In the genomic region with DNA sequence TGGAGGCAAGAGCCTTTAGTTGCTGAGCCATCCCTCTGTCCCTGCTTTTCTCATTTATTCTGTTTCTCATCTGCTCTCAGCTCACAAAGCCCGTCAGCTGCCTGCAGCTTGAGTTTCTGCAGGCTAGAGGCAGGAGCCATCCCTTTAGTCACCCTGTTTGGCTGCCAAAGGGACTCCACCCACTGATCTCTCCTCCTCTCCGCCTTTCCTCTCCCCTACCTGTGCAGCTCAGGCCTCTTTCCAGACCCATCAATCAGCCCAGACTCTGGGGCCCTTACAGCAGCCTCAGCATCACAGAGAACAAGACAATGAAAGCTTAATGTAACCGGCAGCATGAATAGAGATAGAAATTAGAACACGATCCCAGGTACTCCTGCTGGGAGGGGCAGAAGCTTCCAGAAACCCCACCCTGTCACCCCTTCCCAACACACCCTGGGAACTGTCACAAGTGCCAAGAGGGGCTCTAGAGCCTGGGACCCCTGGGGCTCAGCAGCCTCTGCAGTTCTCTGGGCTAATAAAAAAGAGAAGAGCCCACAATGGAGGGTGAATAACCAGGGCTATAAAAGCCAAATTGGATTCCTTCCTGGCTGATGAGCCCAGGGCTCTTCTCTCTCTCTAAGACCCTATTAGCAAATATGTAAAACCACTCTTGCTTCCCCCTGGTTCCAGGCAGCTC, we compare ENCODE assay signal across 24 mouse cellular contexts. TPM values are rescaled to one million over a fixed set of nuclear protein-coding genes. Genes with fewer than 3 reads are reported as not detected.
A peak's percentile ranks its signal among the peaks of the same experiment; 100 is the strongest.
DNase-seq lines count a peak whose midpoint lies in the region; ATAC-seq lines count a peak whose summit lies in the region.
"Had no signal": no experiment of that assay in that cellular context is flagged by ENCODE, and none has a peak within 500 bp of the region (broad histone marks: within the 10 kb centered on the region; RNA-seq: fewer than 3 reads in every experiment).

No protein-coding gene starts in this region.

- H3K36me3 ChIP-seq in hindbrain, embryonic 15.5 days, result no peaks in the 10 kb centered on the region
- H3K36me3 ChIP-seq in neural tube, embryonic 12.5 days, result peaks cover 17% of the 10 kb centered on the region; the same call in 1 of the 2 replicates
- H3K36me3 ChIP-seq: embryonic facial prominence, embryonic 12.5 days; heart, embryonic 15.5 days; limb, embryonic 12.5 days; liver, embryonic 12.5 days had no signal

- WGBS in hindbrain, embryonic 15.5 days, result 12% methylated on average over 4 of the region's 4 CpGs
- WGBS in neural tube, embryonic 12.5 days, result 7% methylated on average over 4 of the region's 4 CpGs

- peak; percentile 79 for ATAC-seq in frontal cortex, adult (ENCODE audit: low TSS enrichment)
- ATAC-seq in hindbrain, embryonic 15.5 days (ENCODE audit: low FRiP score, low read depth), result 0 out of 2 replicates have a peak, but pooled peaks have one; percentile 37
- ATAC-seq in neural tube, embryonic 12.5 days (ENCODE audit: low FRiP score, low read depth), result peak; percentile 51
- ATAC-seq: intestine, embryonic 16.5 days; liver, embryonic 12.5 days had no signal

- H3K4me2 ChIP-seq in hindbrain, embryonic 15.5 days, result 0 out of 2 replicates have a peak overlapping the region, but pooled peaks have one; percentile 2
- H3K4me2 ChIP-seq in neural tube, embryonic 12.5 days (replicated peaks), result 0 out of 2 replicates have a peak overlapping the region, but pooled peaks have one; percentile 3
- H3K4me2 ChIP-seq: embryonic facial prominence, embryonic 12.5 days; heart, embryonic 15.5 days; limb, embryonic 12.5 days; liver, embryonic 12.5 days had no signal

- H3K9ac ChIP-seq in hindbrain, embryonic 15.5 days, result no peak overlapping the region
- no peak overlapping the region for H3K9ac ChIP-seq in neural tube, embryonic 12.5 days
- H3K9ac ChIP-seq: embryonic facial prominence, embryonic 12.5 days; heart, embryonic 15.5 days; limb, embryonic 12.5 days; liver, embryonic 12.5 days had no signal

- DNase-seq in frontal cortex, postnatal 10 days (ENCODE audit: low spot score in 2 of 2), result no peak
- peak; percentile 54 for DNase-seq in brain, adult 2 months (ENCODE audit: low read depth, low spot score)
- no peak for DNase-seq in urinary bladder, adult 2 months (ENCODE audit: low spot score)
- DNase-seq in kidney, postnatal 25 days, result no peak
- DNase-seq: B cell, adult 2 months; cerebellum, adult 9-11 months; gastrocnemius, postnatal 25 days; heart, adult 2 months; heart, postnatal 4 days; kidney, postnatal 4 days; lung, adult 2 months; right cerebral cortex, postnatal 14 days; spleen, adult 18-20 months; thymus, postnatal 25 days had no signal

- peaks cover 15% of the 10 kb centered on the region; the same call in 1 of the 2 replicates for H3K27me3 ChIP-seq in hindbrain, embryonic 15.5 days
- peaks cover 15% of the 10 kb centered on the region for H3K27me3 ChIP-seq in neural tube, embryonic 12.5 days (replicated peaks)

- H3K27ac ChIP-seq in hindbrain, embryonic 15.5 days (replicated peaks), result peak overlapping the region; percentile 52
- H3K27ac ChIP-seq in neural tube, embryonic 12.5 days, result peak overlapping the region; percentile 32; the same call in 1 of the 2 replicates
- H3K27ac ChIP-seq: embryonic facial prominence, embryonic 12.5 days; heart, adult 2 months; heart, embryonic 15.5 days; limb, embryonic 12.5 days; liver, embryonic 12.5 days had no signal

- no peak overlapping the region for H3K4me3 ChIP-seq in hindbrain, embryonic 15.5 days
- H3K4me3 ChIP-seq in neural tube, embryonic 12.5 days, result no peak overlapping the region
- H3K4me3 ChIP-seq: embryonic facial prominence, embryonic 12.5 days; erythroblast, embryonic 14.5 days; heart, adult 2 months; heart, embryonic 15.5 days; limb, embryonic 12.5 days; liver, embryonic 12.5 days; megakaryocyte, embryonic 14.5 days had no signal

- H3K4me1 ChIP-seq in hindbrain, embryonic 15.5 days (replicated peaks), result peaks cover 53% of the 10 kb centered on the region
- H3K4me1 ChIP-seq in neural tube, embryonic 12.5 days, result peaks cover 31% of the 10 kb centered on the region
- H3K4me1 ChIP-seq: embryonic facial prominence, embryonic 12.5 days; heart, embryonic 15.5 days; limb, embryonic 12.5 days; liver, embryonic 12.5 days had no signal

- H3K9me3 ChIP-seq in hindbrain, embryonic 15.5 days, result no peaks in the 10 kb centered on the region
- no peaks in the 10 kb centered on the region for H3K9me3 ChIP-seq in neural tube, embryonic 12.5 days
- H3K9me3 ChIP-seq: embryonic facial prominence, embryonic 12.5 days; heart, embryonic 15.5 days; limb, embryonic 12.5 days; liver, embryonic 12.5 days had no signal

RNA-seq across cellular contexts. Expression of a gene that starts 10.8 kb away (rescaled TPM):
- 13.3 and 15.3 TPM in 2 replicates for polyA plus RNA-seq in hindbrain, embryonic 15.5 days (2015; fragmentation: Nextera tagmentation; extraction: Ambion mirVana)
- polyA plus RNA-seq in neural tube, embryonic 12.5 days (2016; fragmentation: Nextera tagmentation; extraction: Ambion mirVana), result 17.7 and 21.3 TPM in 2 replicates
- polyA plus RNA-seq in urinary bladder, adult 2 months (2012; rRNA removed), result 0.01 and 0.06 TPM in 2 replicates
- polyA plus RNA-seq: erythroblast, embryonic 14.5 days; heart, adult 2 months; heart, embryonic 15.5 days; lung, adult 2 months had no signal

Comparison
In these comparisons a context has a peak if more than half of its experiments do, and no peak if none do; other contexts are left out.
1. RNA of a gene that starts 10.8 kb away (polyA plus RNA-seq): 17.7 to 21.3 TPM in neural tube, embryonic 12.5 days and 13.3 to 15.3 TPM in hindbrain, embryonic 15.5 days; 0.01 to 0.06 TPM in urinary bladder, adult 2 months; every median in the first group is over 10 times any median in the second.
2. Peak in every context shown above with its lines, with median percentiles within 50 percentile points of each other: ATAC-seq.